10 mouse cellular contexts compared by ENCODE assay signal in genomic region chr2:152781031-152781711, GRCm38 (mm10). TPM values are rescaled to one million over a fixed set of nuclear protein-coding genes. Genes with fewer than 3 reads are reported as not detected.
A peak's percentile ranks its signal among the peaks of the same experiment; 100 is the strongest.
DNase-seq lines count a peak whose midpoint lies in the region; ATAC-seq lines count a peak whose summit lies in the region.
"Had no signal": no experiment of that assay in that cellular context is flagged by ENCODE, and none has a peak within 500 bp of the region (broad histone marks: within the 10 kb centered on the region; RNA-seq: fewer than 3 reads in every experiment).

No protein-coding gene starts in this region.

- no peaks in the 10 kb centered on the region for H3K4me1 ChIP-seq in midbrain, embryonic 11.5 days (ENCODE audit: control insufficient read depth, insufficient read depth, low read length)
- H3K4me1 ChIP-seq in midbrain, embryonic 10.5 days = peaks cover 12% of the 10 kb centered on the region

- no peak overlapping the region for H3K4me3 ChIP-seq in midbrain, embryonic 11.5 days (ENCODE audit: low read depth, low read length)
- no peak overlapping the region for H3K4me3 ChIP-seq in midbrain, embryonic 10.5 days
- no peak overlapping the region for H3K4me3 ChIP-seq in macrophage (ENCODE audit: inconsistent target)
- H3K4me3 ChIP-seq: limb, embryonic 15.5 days had no signal

- H3K79me2 ChIP-seq in macrophage (ENCODE audit: inconsistent target) = peaks cover 59% of the 10 kb centered on the region

- H3K27me3 ChIP-seq in midbrain, embryonic 11.5 days (ENCODE audit: control insufficient read depth, insufficient read depth, low read length) = no peaks in the 10 kb centered on the region
- no peaks in the 10 kb centered on the region for H3K27me3 ChIP-seq in midbrain, embryonic 10.5 days (ENCODE audit: low read depth, poor library complexity, severe bottlenecking)
- H3K27me3 ChIP-seq: limb, embryonic 15.5 days had no signal

- 84% methylated on average over 3 of the region's 3 CpGs for WGBS in midbrain, embryonic 11.5 days
- 88% methylated on average over 3 of the region's 3 CpGs for WGBS in midbrain, embryonic 10.5 days
- WGBS in macrophage (ENCODE audit: missing documents) = 62% methylated on average over 3 of the region's 3 CpGs

- H3K27ac ChIP-seq in midbrain, embryonic 11.5 days (ENCODE audit: low read depth, low read length) = no peak overlapping the region
- no peak overlapping the region for H3K27ac ChIP-seq in midbrain, embryonic 10.5 days (replicated peaks)
- H3K27ac ChIP-seq in macrophage = peak overlapping the region; percentile 55
- H3K27ac ChIP-seq: limb, embryonic 15.5 days had no signal

- no peaks in the 10 kb centered on the region for H3K9me3 ChIP-seq in midbrain, embryonic 11.5 days (ENCODE audit: control insufficient read depth, low read length)
- H3K9me3 ChIP-seq in midbrain, embryonic 10.5 days (replicated peaks) = no peaks in the 10 kb centered on the region
- H3K9me3 ChIP-seq: limb, embryonic 15.5 days had no signal

- no peak overlapping the region for H3K9ac ChIP-seq in midbrain, embryonic 11.5 days (ENCODE audit: low read length)
- H3K9ac ChIP-seq: limb, embryonic 15.5 days had no signal

- no peak overlapping the region for H3K4me2 ChIP-seq in midbrain, embryonic 11.5 days
- H3K4me2 ChIP-seq: limb, embryonic 15.5 days had no signal

- ATAC-seq in midbrain, embryonic 11.5 days (ENCODE audit: low FRiP score) = no peak
- ATAC-seq in granulocyte monocyte progenitor cell, adult 5-6 weeks (replicated peaks; ENCODE audit: poor library complexity, severe bottlenecking) = peak; percentile 46

- DNase-seq in heart, adult 11 months = peak; percentile 97
- no peak for DNase-seq in heart, adult 8-10 months (ENCODE audit: low spot score)
- peak; percentile 10 for DNase-seq in midbrain, embryonic 11.5 days (ENCODE audit: low spot score, missing footprints)
- DNase-seq in midbrain, embryonic 10.5 days (ENCODE audit: low spot score) = no peak
- no peak for DNase-seq in urinary bladder, postnatal 36 days (ENCODE audit: low spot score in 2 of 2)
- no peak for DNase-seq in T-cell, adult 2 months (ENCODE audit: low spot score)
- DNase-seq: embryo, embryonic 11 days had no signal

- peaks cover 6% of the 10 kb centered on the region; the same call in 1 of the 2 replicates for H3K36me3 ChIP-seq in midbrain, embryonic 11.5 days (ENCODE audit: control insufficient read depth, insufficient read depth, low read length)
- peaks cover 47% of the 10 kb centered on the region for H3K36me3 ChIP-seq in midbrain, embryonic 10.5 days
- peaks cover 7% of the 10 kb centered on the region; the same call in 1 of the 2 replicates for H3K36me3 ChIP-seq in macrophage (ENCODE audit: inconsistent target)

RNA-seq across cellular contexts. Expression of gene Cox4i2, which starts 27.2 kb away (rescaled TPM):
- 10 to 100 TPM; 10.3 to 16.2 (median 12.4) TPM for total RNA-seq in heart, adult 8-10 months (2022)
- polyA plus RNA-seq in midbrain, embryonic 11.5 days (2014; fragmentation: Nextera tagmentation; extraction: Ambion mirVana) = 2.8 and 3.7 TPM in 2 replicates
- 4.2 and 4.6 TPM in 2 replicates for polyA plus RNA-seq in midbrain, embryonic 10.5 days (2016; fragmentation: Nextera tagmentation; extraction: Ambion mirVana)
- total RNA-seq in granulocyte monocyte progenitor cell, adult 5-6 weeks (2014; fragmentation: Nextera tagmentation) = 6.8 and 13.0 TPM in 2 replicates
- 6.0 TPM in 1 of 2 replicates, not detected in the other for total RNA-seq in granulocyte monocyte progenitor cell, adult 5-6 weeks (2017)
- total RNA-seq in macrophage (2018; cell fraction: chromatin; rRNA removed) = not detected
- total RNA-seq in macrophage (2018; cell fraction: cytosol; rRNA removed) = not detected
- not detected for total RNA-seq in macrophage (2018; cell fraction: nucleus; rRNA removed)
- not detected in 3 replicates for polyA plus RNA-seq in macrophage (2018)

RNA-seq across cellular contexts. Expression of gene Id1, which starts 45.1 kb away (rescaled TPM):
- 10 to 100 TPM; 43.3 to 63.6 (median 58.4) TPM for total RNA-seq in heart, adult 8-10 months (2022)
- polyA plus RNA-seq in midbrain, embryonic 11.5 days (2014; fragmentation: Nextera tagmentation; extraction: Ambion mirVana) = 66.0 and 70.7 TPM in 2 replicates
- 70.2 and 86.2 TPM in 2 replicates for polyA plus RNA-seq in midbrain, embryonic 10.5 days (2016; fragmentation: Nextera tagmentation; extraction: Ambion mirVana)
- 5.5 and 7.6 TPM in 2 replicates for total RNA-seq in granulocyte monocyte progenitor cell, adult 5-6 weeks (2014; fragmentation: Nextera tagmentation)
- total RNA-seq in granulocyte monocyte progenitor cell, adult 5-6 weeks (2017) = 5.0 and 6.6 TPM in 2 replicates
- total RNA-seq in macrophage (2018; cell fraction: chromatin; rRNA removed) = 1 to 10 TPM in 10 of 26 experiments, under 1 TPM in 6, not detected in 10; 0.68 to 5.0 (median 1.2) TPM
- 1 to 10 TPM in 5 of 26 experiments, under 1 TPM in 18, not detected in 3; 0.15 to 1.9 (median 0.52) TPM for total RNA-seq in macrophage (2018; cell fraction: cytosol; rRNA removed)
- total RNA-seq in macrophage (2018; cell fraction: nucleus; rRNA removed) = 10 to 100 TPM in 2 of 26 experiments, 1 to 10 TPM in 5, under 1 TPM in 8, not detected in 11; 0.63 to 45.8 (median 0.98) TPM
- polyA plus RNA-seq in macrophage (2018) = 0.27 to 88.3 TPM (median 0.39 TPM) in 3 replicates

RNA-seq across cellular contexts. Expression of gene Bcl2l1, which starts 50.4 kb away (rescaled TPM):
- 10 to 100 TPM; 46.9 to 66.6 (median 51.4) TPM for total RNA-seq in heart, adult 8-10 months (2022)
- 120 and 125 TPM in 2 replicates for polyA plus RNA-seq in midbrain, embryonic 11.5 days (2014; fragmentation: Nextera tagmentation; extraction: Ambion mirVana)
- polyA plus RNA-seq in midbrain, embryonic 10.5 days (2016; fragmentation: Nextera tagmentation; extraction: Ambion mirVana) = 107 and 128 TPM in 2 replicates
- total RNA-seq in granulocyte monocyte progenitor cell, adult 5-6 weeks (2014; fragmentation: Nextera tagmentation) = 13.2 and 27.8 TPM in 2 replicates
- 10.3 and 25.2 TPM in 2 replicates for total RNA-seq in granulocyte monocyte progenitor cell, adult 5-6 weeks (2017)
- total RNA-seq in macrophage (2018; cell fraction: chromatin; rRNA removed) = 100 to 1,000 TPM; 136 to 537 (median 201) TPM
- 100 to 1,000 TPM in 7 of 26 experiments, 10 to 100 TPM in 19; 72.0 to 192 (median 85.2) TPM for total RNA-seq in macrophage (2018; cell fraction: cytosol; rRNA removed)
- total RNA-seq in macrophage (2018; cell fraction: nucleus; rRNA removed) = 100 to 1,000 TPM; 131 to 456 (median 217) TPM
- 38.6 to 159 TPM (median 48.4 TPM) in 3 replicates for polyA plus RNA-seq in macrophage (2018)

Comparison
In these comparisons a context has a peak if more than half of its experiments do, and no peak if none do; other contexts are left out.
1. DNase-seq: peak in heart, adult 11 months (single experiment) and midbrain, embryonic 11.5 days (single experiment); none in heart, adult 8-10 months (single experiment), midbrain, embryonic 10.5 days (single experiment), urinary bladder, postnatal 36 days (0 of 2) and T-cell, adult 2 months (single experiment).